Mouse (Mus musculus) retina, postnatal 7 days (tissue): ENCODE results near the gene Dlat.
A peak's percentile ranks its signal among the peaks of the same experiment; 100 is the strongest.

Experiments used
- DNase-seq: peaks from one replicate; pipeline ENCODE4 v3.0.0-alpha.2; 2012; ENCODE audit warnings: low read depth, low spot score

Gene Dlat

DNA sequence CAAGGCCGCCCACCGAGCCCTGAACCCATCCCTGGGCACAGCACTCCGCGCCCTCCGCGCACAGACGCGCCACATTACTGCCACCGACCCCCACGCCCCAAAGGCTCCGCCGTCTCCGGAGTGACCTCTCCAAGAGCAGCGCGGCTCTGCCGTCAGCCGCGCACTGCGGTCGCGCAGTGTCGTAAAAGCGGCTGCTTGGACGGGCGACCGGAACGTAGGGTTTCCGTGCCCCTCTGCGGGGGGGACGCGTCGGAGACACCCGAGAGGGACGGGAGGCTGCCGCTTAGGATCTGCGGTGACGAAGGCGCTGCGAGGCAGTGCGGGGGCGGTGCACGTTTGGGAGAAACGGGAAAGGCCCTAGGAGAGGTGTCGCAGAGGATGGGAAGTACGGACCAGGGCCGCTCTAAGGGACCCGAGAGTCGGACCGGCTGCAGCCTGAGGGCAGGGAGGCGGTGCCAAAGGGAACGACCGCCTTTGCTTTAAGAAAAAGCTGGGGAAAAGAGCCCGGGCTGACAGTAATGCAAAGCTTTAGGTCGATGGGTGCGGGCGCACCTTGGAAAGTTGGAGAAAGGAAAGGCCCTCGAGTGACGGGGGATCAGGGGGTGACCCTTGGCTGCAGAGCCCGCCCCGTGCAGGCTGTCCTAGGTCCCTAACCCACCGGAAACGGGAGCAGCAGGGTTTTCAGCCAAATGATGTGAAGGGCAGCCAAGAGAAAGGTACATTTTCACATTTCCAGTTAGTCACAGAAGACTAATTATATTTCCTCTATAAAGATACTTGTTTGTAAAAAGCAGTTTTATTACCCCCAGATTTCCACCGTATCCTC lies at the start of gene Dlat:
Dlat (minus strand) TSS at position 389 of the 826 bp plus-strand sequence.
- DNase-seq, result peak; percentile 80

- no peak for DNase-seq
Measured at GRCm38 (mm10) chr9:50709108-50709507, 49.5 kb upstream of the Dlat start.

DNA sequence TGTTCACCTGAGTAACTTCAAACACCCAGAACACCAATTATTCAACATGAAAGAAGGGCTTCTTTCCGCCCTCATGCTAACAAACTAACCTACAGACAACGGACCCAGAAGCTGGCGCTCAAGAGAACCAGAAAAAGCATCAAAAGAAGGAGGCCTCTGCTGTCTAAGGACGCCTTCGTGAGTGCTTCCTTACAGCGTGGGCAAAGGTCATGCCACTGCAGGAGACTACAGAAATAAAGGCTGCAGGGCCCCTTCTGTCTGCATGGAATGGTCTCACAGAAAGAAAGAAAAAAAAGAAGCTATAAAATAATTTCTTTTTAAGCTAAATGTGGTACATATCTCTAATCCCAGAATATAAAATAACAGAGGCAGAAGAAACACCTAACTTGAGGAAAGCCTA lies 45.3 kb upstream of the Dlat start:
- no peak for DNase-seq

- no peak for DNase-seq
Measured at GRCm38 (mm10) chr9:50700921-50701691, 41.5 kb upstream of the Dlat start.

DNA sequence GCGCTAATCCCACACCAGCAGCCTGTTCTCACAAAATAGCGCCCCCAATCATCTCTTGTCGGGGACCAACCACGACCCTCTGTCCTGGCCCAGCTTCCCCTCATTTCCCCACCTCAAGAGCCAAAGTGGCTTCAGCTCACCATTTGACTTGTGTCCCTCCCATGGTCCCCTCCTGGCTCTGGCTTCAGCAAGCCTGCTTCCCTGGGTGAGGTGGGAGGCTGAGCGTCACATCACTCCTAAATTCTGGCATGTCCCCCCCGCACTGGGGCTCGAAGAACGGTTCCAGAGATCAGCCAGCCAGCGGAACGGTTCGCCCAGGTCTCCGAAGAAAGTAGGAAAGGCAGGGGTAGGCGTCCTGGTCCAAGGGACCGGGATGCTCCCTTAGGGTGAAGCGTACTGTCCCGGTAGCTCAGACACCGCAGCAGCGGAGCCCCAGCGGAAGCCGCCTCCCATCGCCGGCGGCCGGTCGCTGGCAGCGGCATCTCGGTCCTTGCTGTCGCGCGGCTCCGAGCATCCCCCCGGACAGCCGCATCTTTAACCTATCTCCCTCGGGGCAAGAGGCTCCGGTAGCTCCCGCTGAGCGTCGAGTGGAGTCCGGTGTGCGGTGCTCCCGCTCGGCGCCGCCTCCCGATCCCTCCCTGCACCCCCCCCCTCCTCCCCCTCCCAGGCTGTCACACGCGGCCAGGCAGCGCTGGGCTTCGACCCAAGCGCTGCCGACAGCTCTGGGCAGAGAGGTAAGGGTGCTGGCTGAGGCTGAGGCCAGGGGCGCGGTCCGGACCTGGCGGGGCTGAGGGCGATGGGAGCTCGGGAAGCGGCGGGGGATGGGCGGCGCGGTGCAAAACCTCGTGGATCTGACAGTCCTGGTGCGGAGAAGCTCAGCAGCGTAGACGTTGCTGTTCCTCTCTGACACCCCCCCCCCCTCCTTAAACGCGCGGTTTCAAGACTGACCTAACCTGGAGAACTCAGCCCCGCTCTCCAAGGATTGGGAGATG lies 39.1 kb upstream of the Dlat start:
- no peak for DNase-seq

- no peak for DNase-seq
Measured at GRCm38 (mm10) chr9:50697706-50698041, 38.1 kb upstream of the Dlat start.

GRCm38 (mm10) chr9:50696851-50697705 lies 37.5 kb upstream of the Dlat start:
- no peak for DNase-seq

GRCm38 (mm10) chr9:50695153-50695552 lies 35.6 kb upstream of the Dlat start:
- no peak for DNase-seq

GRCm38 (mm10) chr9:50693631-50694030 lies 34.1 kb upstream of the Dlat start:
- no peak for DNase-seq

DNA sequence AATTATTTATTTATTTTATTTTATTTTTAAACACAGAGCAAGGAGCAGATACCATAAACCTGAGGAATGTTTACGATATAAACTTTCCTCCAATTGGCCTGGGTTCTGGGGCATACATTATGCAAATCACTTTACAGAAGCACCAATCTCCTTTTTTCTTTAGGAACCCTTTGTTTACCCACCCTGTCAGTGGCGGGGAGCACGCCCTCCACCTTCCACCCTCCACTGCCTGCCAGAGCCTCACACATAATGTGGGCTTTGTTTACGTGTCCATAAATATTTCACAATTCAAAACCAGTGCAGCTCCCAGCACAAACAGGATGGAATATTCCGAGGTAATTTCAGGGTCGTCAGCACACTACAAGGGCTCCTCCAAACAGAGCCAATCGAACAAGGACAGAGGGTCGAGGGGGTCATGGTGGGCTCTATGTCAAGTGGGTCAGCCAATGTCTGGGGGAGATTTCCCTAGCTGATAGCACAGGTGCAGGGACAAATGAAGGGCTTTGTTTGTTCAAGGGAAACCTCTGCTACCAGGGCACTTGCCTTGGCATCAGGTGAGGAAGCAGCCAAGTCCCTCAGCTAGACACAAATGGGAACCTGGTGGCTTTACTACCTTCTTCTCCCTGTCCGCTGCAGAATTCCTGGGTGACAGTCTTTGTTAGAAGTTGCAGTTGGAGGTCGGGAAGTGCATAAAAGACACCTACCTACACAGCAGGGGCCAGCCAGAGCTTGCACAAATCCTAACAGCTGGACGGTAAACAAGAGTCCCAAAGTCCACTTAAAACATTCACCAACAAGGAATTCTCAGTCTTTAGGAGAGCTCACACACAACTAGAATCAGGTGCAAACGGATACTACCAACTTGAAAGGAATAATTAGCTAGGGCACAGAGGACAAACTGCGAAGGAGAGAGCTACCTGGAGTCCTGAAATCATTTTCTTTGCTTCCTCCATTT lies 33.3 kb upstream of the Dlat start:
- DNase-seq, result no peak

- DNase-seq, result no peak
Measured at GRCm38 (mm10) chr9:50686866-50687652, 27.5 kb upstream of the Dlat start.

- no peak for DNase-seq
Measured at GRCm38 (mm10) chr9:50681727-50682126, 22.1 kb upstream of the Dlat start.

GRCm38 (mm10) chr9:50679406-50679805 lies 19.8 kb upstream of the Dlat start:
- no peak for DNase-seq

DNA sequence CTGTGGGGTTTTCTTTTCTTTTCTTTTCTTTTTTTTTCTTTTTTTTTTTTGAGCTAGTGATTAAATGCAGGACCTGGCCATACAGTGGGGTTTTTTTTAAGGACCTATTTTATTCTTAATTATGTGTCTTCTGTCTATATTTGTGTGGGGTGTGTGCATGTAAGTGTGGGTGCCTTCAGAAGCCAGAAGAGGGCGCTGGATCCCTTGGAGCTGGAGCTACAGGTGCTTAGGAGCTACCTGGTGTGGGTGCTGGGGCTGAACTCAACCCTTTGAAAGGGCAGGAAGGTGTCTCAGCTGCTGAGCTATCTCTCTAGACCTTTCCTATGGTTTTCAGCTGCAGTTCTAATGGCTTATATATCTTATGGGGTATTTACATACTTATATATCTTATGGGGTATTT lies 15.2 kb upstream of the Dlat start:
- no peak for DNase-seq

- DNase-seq, result peak; percentile 28
Measured at GRCm38 (mm10) chr9:50670690-50671089, 11.1 kb upstream of the Dlat start.

- DNase-seq, result no peak
Measured at GRCm38 (mm10) chr9:50667579-50668498, 8.3 kb upstream of the Dlat start.

DNA sequence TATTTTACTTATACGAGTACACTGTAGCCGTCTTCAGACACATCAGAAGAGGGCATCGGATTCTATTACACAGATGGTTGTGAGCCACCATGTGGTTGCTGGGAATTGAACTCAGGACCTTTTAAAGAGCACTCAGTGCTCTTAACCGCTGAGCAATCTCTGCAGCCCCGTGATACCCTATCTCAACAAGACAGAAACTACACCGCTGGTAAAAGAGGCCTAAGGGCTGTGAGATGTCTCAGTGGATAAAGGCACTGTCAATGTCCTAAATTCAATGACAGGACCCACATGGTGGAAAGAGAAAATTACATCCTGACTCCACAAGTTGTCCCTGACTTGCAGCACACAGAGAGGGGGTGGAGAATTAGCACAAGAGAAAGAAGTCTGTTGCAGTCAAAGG lies 6.9 kb upstream of the Dlat start:
- no peak for DNase-seq

- no peak for DNase-seq
Measured at GRCm38 (mm10) chr9:50664826-50665225, 5.2 kb upstream of the Dlat start.
